Mouse (Mus musculus) monocyte, adult 5-6 weeks (primary cell): ENCODE results near the gene Olfr320. TPM values are rescaled to one million over a fixed set of nuclear protein-coding genes. Genes with fewer than 3 reads are reported as not detected.

Source experiments
- total RNA-seq: library from RNA; stranded (forward); fragments of 200-1000, 200-491, 200-594 nt; gene quantifications from 3 replicates; pipeline ENCODE4 v1.2.3, GENCODE M21; 2017

Olfr320 gene
- total RNA-seq, 1 experiment from 2014 or later = not detected

Other genes starting within 250 kb of the Olfr320 start
- gene Gm12253, start 248.5 kb upstream of the Olfr320 start, total RNA-seq = not detected in 3 replicates
- gene Lypd9, start 228.2 kb upstream of the Olfr320 start, total RNA-seq = not detected in 3 replicates
- not detected in 3 replicates for gene Olfr30, start 218.8 kb upstream of the Olfr320 start, total RNA-seq
- gene Olfr332, start 188.5 kb upstream of the Olfr320 start, total RNA-seq = not detected in 3 replicates
- gene Olfr331, start 178.5 kb upstream of the Olfr320 start, total RNA-seq = not detected in 3 replicates
- not detected in 3 replicates for gene Olfr330, start 146.3 kb upstream of the Olfr320 start, total RNA-seq
- gene Olfr329-ps, start 134.7 kb upstream of the Olfr320 start, total RNA-seq = not detected in 3 replicates
- gene Olfr328, start 125.5 kb upstream of the Olfr320 start, total RNA-seq = 0.43 TPM in 1 of 3 replicates, not detected in the others
- gene Olfr224, start 110.5 kb upstream of the Olfr320 start, total RNA-seq = not detected in 3 replicates
- gene Olfr325, start 103.4 kb upstream of the Olfr320 start, total RNA-seq = not detected in 3 replicates
- not detected in 3 replicates for gene Olfr324, start 86.0 kb upstream of the Olfr320 start, total RNA-seq
- gene 2210407C18Rik, start 65.0 kb upstream of the Olfr320 start, total RNA-seq = not detected in 3 replicates
- not detected in 3 replicates for gene Olfr323, start 50.6 kb upstream of the Olfr320 start, total RNA-seq
- gene Trim58, start 40.6 kb upstream of the Olfr320 start, total RNA-seq = not detected in 3 replicates
- not detected in 3 replicates for gene Olfr322, start 22.3 kb upstream of the Olfr320 start, total RNA-seq
- gene Olfr319, start 18.1 kb downstream of the Olfr320 start, total RNA-seq = not detected in 3 replicates
- gene Olfr318, start 42.9 kb downstream of the Olfr320 start, total RNA-seq = not detected in 3 replicates
- not detected in 3 replicates for gene Olfr317, start 58.1 kb downstream of the Olfr320 start, total RNA-seq
- gene Olfr316, start 71.6 kb downstream of the Olfr320 start, total RNA-seq = not detected in 3 replicates
- gene Olfr315, start 92.1 kb downstream of the Olfr320 start, total RNA-seq = not detected in 3 replicates
- not detected in 3 replicates for gene Olfr314, start 101.9 kb downstream of the Olfr320 start, total RNA-seq
- not detected in 3 replicates for gene Fam183b, start 120.9 kb downstream of the Olfr320 start, total RNA-seq
- gene Olfr313, start 133.9 kb downstream of the Olfr320 start, total RNA-seq = not detected in 3 replicates
- gene Olfr312, start 148.1 kb downstream of the Olfr320 start, total RNA-seq = not detected in 3 replicates
- not detected in 3 replicates for gene Olfr311, start 158.2 kb downstream of the Olfr320 start, total RNA-seq
- 4.3 to 16.7 TPM (median 6.6 TPM) in 3 replicates for gene Gm12258, start 166.1 kb downstream of the Olfr320 start, total RNA-seq
- 3.4 to 10.0 TPM (median 3.9 TPM) in 3 replicates for gene 2810021J22Rik, start 186.1 kb downstream of the Olfr320 start, total RNA-seq
- 9.4 to 12.8 TPM (median 10.7 TPM) in 3 replicates for gene Zfp39, start 223.1 kb downstream of the Olfr320 start, total RNA-seq
- gene Btnl10, start 236.8 kb downstream of the Olfr320 start, total RNA-seq = not detected in 3 replicates